Mouse (Mus musculus): ENCODE measurements around the gene Drd5. TPM values are rescaled to one million over a fixed set of nuclear protein-coding genes. Genes with fewer than 3 reads are reported as not detected.
A peak's percentile ranks its signal among the peaks of the same experiment; 100 is the strongest.

The Drd5 gene
- polyA plus RNA-seq, 1 experiment = not detected

DNA sequence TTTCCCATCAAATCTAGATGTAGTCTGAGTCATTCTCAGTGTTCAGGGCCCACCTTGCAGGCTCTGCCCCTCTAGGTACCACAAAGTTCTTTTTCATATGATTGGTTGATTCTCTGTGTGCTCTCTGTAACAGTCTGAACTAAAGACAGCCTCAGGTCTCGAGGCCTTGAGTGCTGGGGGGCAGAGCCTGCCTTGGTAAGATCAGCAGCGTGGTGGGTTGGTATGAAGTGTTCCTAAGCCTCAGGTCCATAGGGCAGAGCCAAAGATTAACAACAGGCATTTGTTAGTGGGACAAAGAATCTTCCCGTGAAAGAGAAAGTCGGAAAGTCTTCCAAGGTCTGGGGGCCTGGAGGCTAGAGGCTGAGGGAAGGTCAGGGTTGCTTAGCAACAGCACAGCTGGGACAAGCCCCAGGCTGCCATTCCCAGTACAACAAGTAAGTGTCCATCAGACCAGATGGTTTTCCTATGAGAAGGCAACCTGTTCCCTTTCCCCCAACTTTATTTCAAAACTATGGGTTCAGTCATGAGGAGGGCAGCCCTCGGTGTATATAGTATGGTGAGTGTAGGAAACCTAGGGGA lies 31.3 kb downstream of the Drd5 start:
- Histone ChIP-seq H3K4me1 (ENCODE audit: control insufficient read depth, insufficient read depth, low read length) (no peaks in the 10 kb centered on the region), H3K4me3 (ENCODE audit: insufficient read depth, low read depth, low read length) (no peak overlapping the region), H3K27me3 (replicated peaks; ENCODE audit: control insufficient read depth, insufficient read depth, low read length) (no peaks in the 10 kb centered on the region), H3K27ac (ENCODE audit: insufficient read depth, low read depth, low read length) (no peak overlapping the region), H3K36me3 (ENCODE audit: control insufficient read depth, insufficient read depth, low read length) (no peaks in the 10 kb centered on the region)
- TF ChIP-seq CTCF (conservative IDR thresholded peaks at IDR 0.05; ENCODE audit: insufficient read depth, insufficient read length, low read depth, low read length) (no peak), POLR2A (IDR thresholded peaks at IDR 0.05; ENCODE audit: low read depth, low read length) (no peak)
- DNase-seq = no peak
- 54% methylated on average over 5 of the region's 5 CpGs for WGBS

DNA sequence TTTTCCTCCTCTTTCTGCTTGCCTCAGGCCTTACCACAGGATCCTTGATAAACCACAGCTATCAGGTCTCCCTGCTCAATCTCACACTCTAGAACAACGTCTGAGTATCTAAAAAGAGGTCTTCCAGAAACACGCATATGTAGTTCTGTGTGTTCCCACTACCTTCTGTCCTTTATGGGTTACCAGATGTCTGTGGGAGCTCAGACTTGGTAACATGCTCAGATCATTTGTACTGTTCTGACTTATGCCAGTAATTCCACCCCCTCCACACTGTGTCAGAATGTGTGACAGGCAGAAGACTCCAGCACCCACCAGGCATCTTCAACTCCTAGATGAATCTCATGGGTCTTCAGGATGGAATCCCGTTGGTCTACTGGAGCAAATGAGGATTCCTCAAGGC lies 37.8 kb downstream of the Drd5 start:
- Histone ChIP-seq H3K4me3 (ENCODE audit: insufficient read depth, low read depth, low read length) (no peak overlapping the region), H3K27ac (ENCODE audit: insufficient read depth, low read depth, low read length) (no peak overlapping the region), H3K27me3 (replicated peaks; ENCODE audit: control insufficient read depth, insufficient read depth, low read length) (no peaks in the 10 kb centered on the region), H3K36me3 (ENCODE audit: control insufficient read depth, insufficient read depth, low read length) (no peaks in the 10 kb centered on the region), H3K4me1 (ENCODE audit: control insufficient read depth, insufficient read depth, low read length) (no peaks in the 10 kb centered on the region)
- 89% methylated on average over 3 of the region's 3 CpGs for WGBS
- TF ChIP-seq POLR2A (IDR thresholded peaks at IDR 0.05; ENCODE audit: low read depth, low read length) (no peak), CTCF (conservative IDR thresholded peaks at IDR 0.05; ENCODE audit: insufficient read depth, insufficient read length, low read depth, low read length) (no peak)
- no peak for DNase-seq

DNA sequence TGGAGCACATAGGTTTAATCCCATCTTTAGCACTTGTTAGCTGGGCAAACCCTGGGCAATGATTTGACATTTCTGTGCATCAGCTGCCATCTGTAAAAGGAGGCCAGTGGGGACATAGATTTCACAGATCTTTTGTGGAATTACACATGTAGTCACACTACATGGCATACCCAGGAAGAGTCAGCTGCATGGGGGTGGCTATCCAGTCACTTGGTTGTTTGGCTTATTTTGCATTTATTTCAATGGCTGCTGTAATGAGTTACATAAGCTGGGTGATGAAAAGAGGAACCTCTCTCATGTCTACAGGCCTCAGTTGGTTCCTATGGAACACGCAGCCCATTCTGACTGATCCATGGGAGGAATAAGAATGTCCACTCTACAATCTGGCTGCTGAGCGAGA lies 40.5 kb downstream of the Drd5 start:
- no peak overlapping the region for H3K27ac ChIP-seq (ENCODE audit: insufficient read depth, low read depth, low read length)
- 89% methylated on average over 2 of the region's 2 CpGs for whole genome bisulfite sequencing
- TF ChIP-seq POLR2A (IDR thresholded peaks at IDR 0.05; ENCODE audit: low read depth, low read length) (no peak), CTCF (conservative IDR thresholded peaks at IDR 0.05; ENCODE audit: insufficient read depth, insufficient read length, low read depth, low read length) (no peak)
- no peaks in the 10 kb centered on the region for H3K4me1 ChIP-seq (ENCODE audit: control insufficient read depth, insufficient read depth, low read length)
- H3K27me3 ChIP-seq (replicated peaks; ENCODE audit: control insufficient read depth, insufficient read depth, low read length) = no peaks in the 10 kb centered on the region
- DNase-seq = no peak
- H3K4me3 ChIP-seq (ENCODE audit: insufficient read depth, low read depth, low read length) = no peak overlapping the region
- no peaks in the 10 kb centered on the region for H3K36me3 ChIP-seq (ENCODE audit: control insufficient read depth, insufficient read depth, low read length)

DNA sequence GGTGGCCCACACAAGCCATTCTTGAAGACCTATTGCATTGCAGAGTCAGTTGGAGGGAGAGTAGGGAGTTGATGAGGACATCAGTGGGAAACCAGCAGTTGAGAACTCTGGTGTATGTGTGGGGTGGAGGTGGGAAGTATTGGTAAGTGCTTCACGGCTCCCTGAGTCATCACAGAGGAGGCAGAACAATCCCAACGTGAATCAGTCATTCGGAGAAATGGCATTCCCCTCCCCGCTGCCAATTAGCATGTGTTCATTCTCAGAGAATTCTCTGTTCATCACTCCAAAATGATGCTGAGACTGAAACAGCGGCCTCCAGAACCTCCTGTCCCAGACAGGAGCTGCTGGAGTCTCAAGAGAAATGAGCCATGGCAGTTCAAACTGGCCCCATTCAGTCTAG lies 45.2 kb downstream of the Drd5 start:
- Histone ChIP-seq H3K36me3 (ENCODE audit: control insufficient read depth, insufficient read depth, low read length) (no peaks in the 10 kb centered on the region), H3K27me3 (replicated peaks; ENCODE audit: control insufficient read depth, insufficient read depth, low read length) (no peaks in the 10 kb centered on the region), H3K4me1 (ENCODE audit: control insufficient read depth, insufficient read depth, low read length) (no peaks in the 10 kb centered on the region), H3K4me3 (ENCODE audit: insufficient read depth, low read depth, low read length) (no peak overlapping the region), H3K27ac (ENCODE audit: insufficient read depth, low read depth, low read length) (no peak overlapping the region)
- 81% methylated on average over 5 of the region's 5 CpGs for WGBS
- TF ChIP-seq POLR2A (IDR thresholded peaks at IDR 0.05; ENCODE audit: low read depth, low read length) (no peak), CTCF (conservative IDR thresholded peaks at IDR 0.05; ENCODE audit: insufficient read depth, insufficient read length, low read depth, low read length) (no peak)
- DNase-seq = no peak

DNA sequence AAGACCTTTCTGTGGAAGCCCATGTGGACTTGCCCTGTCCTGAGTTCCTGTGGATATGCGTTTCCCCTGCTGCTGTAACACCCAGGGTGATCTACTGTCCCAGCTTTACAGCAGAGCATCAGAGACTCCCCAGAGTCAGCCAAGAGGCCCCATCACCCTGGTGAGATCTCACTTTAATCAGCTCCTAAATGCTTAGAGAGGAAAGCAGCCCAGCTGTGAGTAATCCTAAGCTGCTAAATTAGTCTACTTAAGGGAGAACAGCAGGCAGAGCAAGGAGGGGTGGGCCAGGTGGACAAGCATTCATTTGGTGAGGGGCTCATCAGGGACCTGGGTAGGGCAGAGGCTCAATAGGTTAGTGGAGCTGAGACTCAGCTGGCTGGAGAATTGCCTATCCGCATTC lies 46.4 kb downstream of the Drd5 start:
- DNase-seq = no peak
- no peak overlapping the region for H3K27ac ChIP-seq (ENCODE audit: insufficient read depth, low read depth, low read length)
- H3K27me3 ChIP-seq (replicated peaks; ENCODE audit: control insufficient read depth, insufficient read depth, low read length) = no peaks in the 10 kb centered on the region
- 83% methylated on average over 2 of the region's 2 CpGs for WGBS
- no peaks in the 10 kb centered on the region for H3K36me3 ChIP-seq (ENCODE audit: control insufficient read depth, insufficient read depth, low read length)
- no peak overlapping the region for H3K4me3 ChIP-seq (ENCODE audit: insufficient read depth, low read depth, low read length)
- TF ChIP-seq POLR2A (IDR thresholded peaks at IDR 0.05; ENCODE audit: low read depth, low read length) (no peak), CTCF (conservative IDR thresholded peaks at IDR 0.05; ENCODE audit: insufficient read depth, insufficient read length, low read depth, low read length) (no peak)
- H3K4me1 ChIP-seq (ENCODE audit: control insufficient read depth, insufficient read depth, low read length) = no peaks in the 10 kb centered on the region

DNA sequence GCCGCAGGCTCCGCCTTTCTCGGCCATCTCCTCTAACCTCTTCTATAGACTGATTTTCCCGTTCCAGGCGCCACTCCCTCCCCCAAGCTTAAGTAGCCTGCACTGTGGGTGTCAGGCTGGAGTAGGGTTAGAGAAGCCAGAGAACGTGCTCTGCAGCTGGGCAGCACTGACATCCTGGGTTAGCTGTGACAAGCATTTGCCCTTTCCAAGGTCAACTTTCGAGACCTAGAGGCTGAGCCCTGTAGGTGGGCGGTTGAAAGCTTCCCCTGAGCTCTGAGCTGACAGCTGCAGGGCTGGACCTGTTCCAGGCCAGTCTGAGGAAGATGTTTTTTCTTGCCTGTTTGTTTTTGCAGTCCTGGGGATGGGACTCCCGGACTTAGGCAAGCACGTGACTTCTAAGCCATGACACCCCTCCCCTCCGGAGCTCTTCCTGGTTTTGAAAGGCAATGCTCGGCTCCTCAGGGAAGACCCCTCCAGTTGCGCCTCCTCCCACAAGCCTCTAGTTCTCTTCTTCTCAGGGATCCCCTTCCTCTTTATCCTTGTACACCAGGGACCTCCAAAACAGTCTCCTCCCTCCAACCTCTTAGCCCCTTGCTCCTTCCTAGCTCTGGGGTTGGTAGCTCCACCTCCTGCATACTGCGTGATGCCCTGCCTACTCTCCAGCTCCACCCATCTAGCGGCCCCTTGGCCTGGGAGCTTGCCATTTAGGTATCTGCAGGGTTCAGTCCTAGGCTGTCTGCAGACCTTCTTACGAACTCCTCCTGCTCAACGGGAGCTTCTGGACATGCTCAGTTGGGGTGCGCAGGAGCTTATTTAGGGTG lies 47.7 kb downstream of the Drd5 start:
- peak; percentile 43 for DNase-seq
- H3K27ac ChIP-seq (ENCODE audit: insufficient read depth, low read depth, low read length) = no peak overlapping the region

DNA sequence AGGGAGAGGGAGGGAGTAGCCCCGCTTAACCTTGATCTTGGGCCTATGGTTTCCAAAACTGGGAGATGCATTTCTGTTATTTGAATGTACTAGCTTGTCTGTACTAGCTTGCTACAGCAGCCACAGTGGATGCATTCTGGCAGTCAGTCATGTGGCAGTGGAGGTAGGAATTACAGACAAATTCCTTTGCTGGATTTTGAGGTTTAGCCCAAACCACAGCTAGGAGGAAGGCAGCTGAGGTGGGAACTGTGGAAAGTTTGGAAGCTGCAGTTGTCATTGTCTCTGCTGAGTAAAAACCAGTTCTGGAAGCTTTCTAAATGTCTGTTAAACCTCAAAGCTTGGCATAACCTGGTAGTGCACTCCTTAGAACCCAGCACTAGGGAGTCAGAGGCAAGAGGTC lies 52.1 kb downstream of the Drd5 start:
- no peak for DNase-seq
- no peaks in the 10 kb centered on the region for H3K36me3 ChIP-seq (ENCODE audit: control insufficient read depth, insufficient read depth, low read length)
- H3K27ac ChIP-seq (ENCODE audit: insufficient read depth, low read depth, low read length) = no peak overlapping the region
- no peak for TF ChIP-seq CTCF (conservative IDR thresholded peaks at IDR 0.05; ENCODE audit: insufficient read depth, insufficient read length, low read depth, low read length)
- no peak for TF ChIP-seq POLR2A (IDR thresholded peaks at IDR 0.05; ENCODE audit: low read depth, low read length)
- H3K4me3 ChIP-seq (ENCODE audit: insufficient read depth, low read depth, low read length) = no peak overlapping the region
- no peaks in the 10 kb centered on the region for H3K27me3 ChIP-seq (replicated peaks; ENCODE audit: control insufficient read depth, insufficient read depth, low read length)
- H3K4me1 ChIP-seq (ENCODE audit: control insufficient read depth, insufficient read depth, low read length) = no peaks in the 10 kb centered on the region
- WGBS = 73% methylated on average over 1 of the region's 1 CpGs

More for the DNA sequence above, 47.7 kb downstream of the Drd5 start:
- H3K4me1 ChIP-seq (ENCODE audit: control insufficient read depth, insufficient read depth, low read length) = no peaks in the 10 kb centered on the region
- no peaks in the 10 kb centered on the region for H3K36me3 ChIP-seq (ENCODE audit: control insufficient read depth, insufficient read depth, low read length)
- H3K27me3 ChIP-seq (replicated peaks; ENCODE audit: control insufficient read depth, insufficient read depth, low read length) = no peaks in the 10 kb centered on the region
- H3K4me3 ChIP-seq (ENCODE audit: insufficient read depth, low read depth, low read length) = peak overlapping the region; percentile 22; the same call in 1 of the 2 replicates
- 19% methylated on average over 18 of the region's 18 CpGs for WGBS
- TF ChIP-seq CTCF (conservative IDR thresholded peaks at IDR 0.05; ENCODE audit: insufficient read depth, insufficient read length, low read depth, low read length) (no peak), POLR2A (IDR thresholded peaks at IDR 0.05; ENCODE audit: low read depth, low read length) (no peak)

Other genes starting within 250 kb of the Drd5 start
- gene Nsg1, start 159.5 kb upstream of the Drd5 start, polyA plus RNA-seq (2012; rRNA removed) = 11.4 and 11.6 TPM in 2 replicates
- 7.1 and 8.5 TPM in 2 replicates for gene Zbtb49, start 98.9 kb upstream of the Drd5 start, polyA plus RNA-seq (2012; rRNA removed)
- 3.6 and 5.3 TPM in 2 replicates for gene Lyar, start 98.9 kb upstream of the Drd5 start, polyA plus RNA-seq (2012; rRNA removed)
- 33.3 and 40.6 TPM in 2 replicates for gene Tmem128, start 59.2 kb upstream of the Drd5 start, polyA plus RNA-seq (2012; rRNA removed)
- gene Otop1, start 43.4 kb upstream of the Drd5 start, polyA plus RNA-seq (2012; rRNA removed) = 3.3 and 5.1 TPM in 2 replicates
- gene Slc2a9, start 183.8 kb downstream of the Drd5 start, polyA plus RNA-seq (2012; rRNA removed) = 9.7 and 11.1 TPM in 2 replicates
- gene Wdr1, start 243.9 kb downstream of the Drd5 start, polyA plus RNA-seq (2012; rRNA removed) = 115 and 122 TPM in 2 replicates